Comparison of ENCODE assay signal across 8 mouse cellular contexts in the genomic region with DNA sequence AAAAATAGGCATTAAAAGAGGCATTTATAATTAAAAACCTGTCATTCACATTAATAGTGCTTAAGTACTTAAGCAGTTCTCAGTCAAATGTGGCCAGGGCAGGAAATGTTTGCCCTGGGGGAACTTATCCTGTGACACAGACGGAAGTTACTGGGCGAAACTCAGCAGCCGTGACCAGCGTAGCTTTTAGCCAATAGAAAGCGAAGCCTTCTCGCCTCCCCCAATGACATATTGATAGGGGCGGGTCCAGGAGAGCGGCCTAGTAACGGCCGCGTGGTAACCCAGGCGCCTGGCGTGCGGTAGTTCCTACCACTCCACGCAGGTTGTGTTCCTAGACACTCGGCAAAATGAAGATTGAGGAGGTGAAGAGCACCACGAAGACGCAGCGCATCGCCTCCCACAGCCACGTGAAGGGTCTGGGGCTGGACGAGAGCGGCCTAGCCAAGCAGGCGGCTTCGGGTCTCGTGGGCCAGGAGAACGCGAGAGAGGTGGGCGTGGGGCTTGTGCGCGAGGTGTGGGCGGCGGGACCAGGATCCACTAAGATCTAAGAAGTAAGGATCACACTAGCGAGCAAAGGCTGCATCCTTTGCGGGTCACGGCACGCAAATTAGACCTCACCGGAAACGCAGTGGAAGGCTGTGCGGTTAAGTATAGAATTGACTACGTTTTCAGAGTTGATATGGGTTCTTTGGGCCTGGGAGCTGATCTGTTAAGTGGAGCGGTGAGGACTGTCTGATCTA. TPM values are rescaled to one million over a fixed set of nuclear protein-coding genes. Genes with fewer than 3 reads are reported as not detected.
DNase-seq lines count a peak whose midpoint lies in the region; ATAC-seq and TF ChIP-seq lines count a peak whose summit lies in the region.

A gene (plus strand): TSS at position 229 of the 740 bp plus-strand sequence.

- peaks cover 30% of the 10 kb centered on the region for H3K36me3 ChIP-seq in hindbrain, embryonic 13.5 days

- peak within 1 kb of the TSS; percentile 20; the same call in 1 of the 2 replicates for H3K27ac ChIP-seq in hindbrain, embryonic 13.5 days

- peak; percentile 68 for DNase-seq in Patski (ENCODE audit: low read depth, low spot score)
- DNase-seq in cerebellum, postnatal 14 days: peak; percentile 93
- peak; percentile 87 to 89 for DNase-seq in frontal cortex, postnatal 14 days (ENCODE audit: low spot score in 2 of 2)
- DNase-seq in layer of hippocampus, postnatal 25 days (ENCODE audit: extremely low spot score in 1 of 2, low spot score in 1 of 2): peak; percentile 73
- peak; percentile 96 for DNase-seq in lung, postnatal 25 days (ENCODE audit: low spot score)
- DNase-seq in retina, embryonic 14.5 days (ENCODE audit: low spot score): peak; percentile 97
- DNase-seq in thymus, postnatal 4 days: peak; percentile 88

- H3K4me2 ChIP-seq in hindbrain, embryonic 13.5 days: peak within 1 kb of the TSS; percentile 89

- peak within 1 kb of the TSS; percentile 83 for H3K9ac ChIP-seq in hindbrain, embryonic 13.5 days

- in situ Hi-C loops in Patski (cut with MboI; ENCODE audit: low pct_unique_long_range_greater_than_20kb): no loop called here

- POLR2A ChIA-PET in Patski (lab: Charles Lee): no interaction called here

- TF ChIP-seq CTCF in Patski (IDR thresholded peaks at IDR 0.05): no peak

- ATAC-seq in Patski: peak; percentile 85
- peak; percentile 100 for ATAC-seq in hindbrain, embryonic 13.5 days (ENCODE audit: low FRiP score)

- CTCF ChIA-PET in Patski (lab: Charles Lee): interaction anchor here (1.3 kb wide), 1 partner anchor 35 kb away, joined by 4 read pairs; no protein-coding TSS in a partner anchor

- no peaks in the 10 kb centered on the region for H3K9me3 ChIP-seq in hindbrain, embryonic 13.5 days

- peak within 1 kb of the TSS; percentile 72 for H3K4me3 ChIP-seq in hindbrain, embryonic 13.5 days

- peaks cover 19% of the 10 kb centered on the region for H3K4me1 ChIP-seq in hindbrain, embryonic 13.5 days (replicated peaks)

- H3K27me3 ChIP-seq in Patski: no peaks in the 10 kb centered on the region
- H3K27me3 ChIP-seq in hindbrain, embryonic 13.5 days: 0 out of 2 replicates have a peak, but pooled peaks cover 7% of the 10 kb centered on the region

- WGBS in hindbrain, embryonic 13.5 days: under 1% methylated on average over 42 of the region's 42 CpGs

RNA-seq across cellular contexts. Expression of the gene that starts here (rescaled TPM):
- polyA plus RNA-seq in Patski (2021): 76.2 TPM
- 93.7 and 95.4 TPM in 2 replicates for polyA plus RNA-seq in hindbrain, embryonic 13.5 days (2015; fragmentation: Nextera tagmentation; extraction: Ambion mirVana)
- total RNA-seq in layer of hippocampus, postnatal 25 days (2021): 10 to 100 TPM; 38.8 to 44.4 TPM

Comparison
In these comparisons a context has a peak if more than half of its experiments do, and no peak if none do; other contexts are left out.
1. Peak in every context shown above with its lines: DNase-seq, ATAC-seq, H3K4me3 ChIP-seq and H3K27ac ChIP-seq.